Mouse (Mus musculus): Measurements from ENCODE around the gene Skil. TPM values are rescaled to one million over a fixed set of nuclear protein-coding genes. Genes with fewer than 3 reads are reported as not detected.

Gene Skil
- 12.8 TPM for polyA plus RNA-seq (2014; fragmentation: Illumina TruSeq; extraction: RNeasy Lipid Tissue Mini Kit (QIAGEN cat#74804); ENCODE audit: low read depth, low replicate concordance)

GRCm38 (mm10) chr3:31094531-31095178 is at the start of gene Skil:
Gene Skil, plus strand, starts transcription at chr3:31095058.

GRCm38 (mm10) chr3:31149706-31150105 is 54.8 kb downstream of the Skil start, which contains the start of gene Cldn11:
Gene Cldn11, plus strand, starts transcription at chr3:31149920.

Other genes with a start within 250 kb of the Skil start
- gene Gpr160, start 239.1 kb upstream of the Skil start, polyA plus RNA-seq (2014; fragmentation: Illumina TruSeq; extraction: RNeasy Lipid Tissue Mini Kit (QIAGEN cat#74804); ENCODE audit: low read depth, low replicate concordance), result 242 TPM
- 10.9 TPM for gene Phc3, start 125.6 kb upstream of the Skil start, polyA plus RNA-seq (2014; fragmentation: Illumina TruSeq; extraction: RNeasy Lipid Tissue Mini Kit (QIAGEN cat#74804); ENCODE audit: low read depth, low replicate concordance)
- 24.0 TPM for gene Prkci, start 99.3 kb upstream of the Skil start, polyA plus RNA-seq (2014; fragmentation: Illumina TruSeq; extraction: RNeasy Lipid Tissue Mini Kit (QIAGEN cat#74804); ENCODE audit: low read depth, low replicate concordance)
- gene Cldn11, start 54.9 kb downstream of the Skil start, polyA plus RNA-seq (2014; fragmentation: Illumina TruSeq; extraction: RNeasy Lipid Tissue Mini Kit (QIAGEN cat#74804); ENCODE audit: low read depth, low replicate concordance), result 119 TPM
- 1.3 TPM for gene Slc7a14, start 215.3 kb downstream of the Skil start, polyA plus RNA-seq (2014; fragmentation: Illumina TruSeq; extraction: RNeasy Lipid Tissue Mini Kit (QIAGEN cat#74804); ENCODE audit: low read depth, low replicate concordance)